Mouse (Mus musculus) left cerebral cortex, adult 18-20 months (tissue): ENCODE measurements around the gene Yjefn3. TPM values are rescaled to one million over a fixed set of nuclear protein-coding genes. Genes with fewer than 3 reads are reported as not detected.

Experiments used
- DNase-seq, 2 experiments: peaks; one replicate each; pipeline ENCODE4 v3.0.0; 2021 to 2022; ENCODE audit warnings: low spot score in 2 of 2, mixed read lengths in 1 of 2
- total RNA-seq, 2 experiments: library from RNA; stranded (reverse); gene quantifications; 2 replicates each; pipeline ENCODE4 v1.2.3; 2021

Gene Yjefn3
- total RNA-seq, 2 experiments from 2014 or later = 28.3 to 30.7 TPM

GRCm38 (mm10) chr8:69911917-69912316, 9.4 kb upstream of the Yjefn3 start:
- DNase-seq = no peak

GRCm38 (mm10) chr8:69907106-69907505, 4.6 kb upstream of the Yjefn3 start:
- no peak for DNase-seq

DNA sequence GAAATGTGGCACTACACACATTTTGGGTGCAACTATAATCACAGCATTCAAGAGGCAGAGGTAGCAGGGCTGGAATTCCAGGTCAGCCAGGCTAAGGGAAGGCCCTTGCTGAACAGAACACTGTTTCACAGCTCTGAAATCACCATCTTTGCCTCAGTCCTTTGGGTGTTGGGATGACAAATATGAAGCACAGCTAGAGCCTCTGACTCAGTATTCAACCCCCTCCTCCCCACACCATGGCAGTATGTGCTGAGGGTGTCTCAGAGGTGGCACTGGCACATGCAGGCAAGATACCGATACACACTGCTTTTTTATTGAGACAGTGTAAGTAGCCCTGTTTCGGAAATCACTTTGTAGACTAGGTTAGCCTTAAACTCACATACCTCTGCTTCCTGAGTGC, 3.7 kb upstream of the Yjefn3 start:
- DNase-seq = no peak

GRCm38 (mm10) chr8:69904096-69904495, 1.6 kb upstream of the Yjefn3 start:
- DNase-seq = no peak

DNA sequence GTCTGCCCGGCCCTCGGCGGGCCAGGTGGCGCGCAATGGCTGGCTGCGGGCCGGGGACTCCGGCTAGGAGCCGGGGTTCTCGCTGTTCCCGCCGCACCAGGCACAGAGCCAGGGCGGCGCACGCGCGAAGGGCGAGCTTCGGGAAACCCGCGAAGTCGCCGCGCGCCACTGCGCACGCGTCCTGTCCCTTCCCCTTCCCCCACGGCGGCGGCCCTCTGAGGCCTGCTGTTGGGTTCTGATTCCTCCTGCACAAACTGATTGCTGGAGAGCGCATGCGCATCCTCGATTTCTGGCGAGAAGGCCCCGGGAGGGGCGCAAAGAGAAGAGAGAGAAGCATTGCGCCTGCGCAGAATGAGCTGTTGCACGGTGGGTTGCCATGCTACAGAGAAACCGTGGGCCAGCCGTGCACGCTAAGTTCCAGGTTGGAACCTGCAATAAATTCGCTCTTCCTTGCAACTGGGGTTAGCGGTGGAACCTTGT, 591 bp upstream of the Yjefn3 start:
- peak; percentile 98 to 100 for DNase-seq

- DNase-seq = peak; percentile 96 to 97
Measured at GRCm38 (mm10) chr8:69901484-69902162, 889 bp downstream of the Yjefn3 start.

DNA sequence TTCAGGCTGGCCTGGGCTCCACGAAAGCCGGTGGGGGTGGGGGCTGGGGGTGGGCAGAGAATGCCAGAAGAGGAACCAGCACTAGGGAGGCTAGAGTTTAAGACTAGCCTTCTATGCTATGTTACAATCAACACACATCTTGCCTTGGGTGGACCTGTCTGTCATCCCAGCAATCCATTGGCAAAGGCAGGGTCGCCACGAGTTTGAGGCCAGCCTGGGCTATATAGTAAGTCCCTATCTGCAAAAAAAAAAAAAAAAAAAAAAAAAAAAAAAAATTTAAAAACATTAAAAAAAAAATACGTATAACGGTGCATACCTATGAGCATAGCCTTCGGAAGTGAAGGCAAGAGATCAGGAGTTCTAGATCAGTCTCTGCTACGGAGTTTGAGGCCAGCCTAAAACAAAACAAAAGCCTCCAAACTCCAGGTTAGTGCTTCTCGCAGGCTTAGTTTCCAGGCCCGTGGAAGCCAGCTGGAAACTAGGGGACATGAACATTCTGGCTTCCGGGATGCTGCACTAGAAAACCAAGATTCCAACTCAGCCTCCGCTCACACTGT, 1.5 kb downstream of the Yjefn3 start:
- no peak for DNase-seq

- DNase-seq = no peak
Measured at GRCm38 (mm10) chr8:69899876-69900275, 2.6 kb downstream of the Yjefn3 start.

GRCm38 (mm10) chr8:69897857-69898256, 4.7 kb downstream of the Yjefn3 start:
- DNase-seq = no peak

- DNase-seq = no peak
Measured at GRCm38 (mm10) chr8:69895772-69896451, 6.6 kb downstream of the Yjefn3 start.

GRCm38 (mm10) chr8:69894836-69895332, 7.6 kb downstream of the Yjefn3 start:
- no peak for DNase-seq

DNA sequence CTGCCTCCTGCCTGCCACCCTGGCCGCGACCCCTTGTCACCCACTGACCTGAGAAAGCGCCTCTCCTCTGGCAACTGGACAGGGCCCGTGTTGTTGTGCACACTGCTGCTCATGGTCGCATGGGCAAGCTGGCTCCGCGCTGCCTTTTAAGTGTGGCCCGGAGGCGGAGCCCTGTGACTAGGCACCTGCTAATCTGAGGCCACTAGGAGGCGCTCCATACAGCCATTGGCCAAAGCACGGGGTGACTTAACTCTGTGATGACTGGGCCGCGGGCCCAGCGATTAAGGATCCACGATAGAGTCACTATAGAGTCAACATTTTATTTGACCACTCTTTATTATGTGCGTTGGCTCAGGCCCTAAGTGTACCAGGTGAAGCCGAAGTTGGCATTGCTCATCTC, 8.6 kb downstream of the Yjefn3 start:
- DNase-seq = peak; percentile 62 to 66

- peak; percentile 64 to 81 for DNase-seq
Measured at GRCm38 (mm10) chr8:69890813-69891241, 11.7 kb downstream of the Yjefn3 start.

DNA sequence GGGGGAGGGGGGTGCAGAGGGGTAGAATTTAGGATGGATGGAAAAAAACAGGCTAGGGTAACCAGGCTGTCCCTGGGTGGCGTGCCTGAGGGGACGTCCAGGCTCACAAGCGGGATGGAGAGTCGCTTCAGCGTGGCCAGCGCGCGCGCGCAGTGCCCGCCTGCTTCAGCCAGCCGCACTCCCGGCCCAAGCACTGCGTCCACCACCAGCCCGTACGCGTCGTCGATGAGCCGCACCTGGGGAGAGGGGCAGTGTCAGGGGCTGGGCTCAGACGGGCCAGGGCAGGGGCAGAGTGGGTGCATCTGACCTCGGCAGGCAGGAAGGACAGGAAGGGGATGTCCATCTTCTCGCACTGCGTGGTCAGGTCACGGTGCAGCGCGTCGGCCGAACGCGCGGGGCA, 13.6 kb downstream of the Yjefn3 start:
- DNase-seq = no peak

- DNase-seq = no peak
Measured at GRCm38 (mm10) chr8:69888244-69888866, 14.2 kb downstream of the Yjefn3 start.

GRCm38 (mm10) chr8:69887289-69888243, 14.9 kb downstream of the Yjefn3 start, which contains the start of gene Cilp2:
Gene Cilp2 (minus strand): TSS chr8:69887687.
- DNase-seq = no peak

GRCm38 (mm10) chr8:69884141-69884540, 18.4 kb downstream of the Yjefn3 start:
- DNase-seq = no peak

- DNase-seq = no peak
Measured at GRCm38 (mm10) chr8:69882833-69883600, 19.5 kb downstream of the Yjefn3 start.

GRCm38 (mm10) chr8:69882021-69882756, 20.3 kb downstream of the Yjefn3 start:
- DNase-seq = peak in 1 of 2 experiments; percentile 53
